15 mouse cellular contexts compared by ENCODE assay signal in genomic region chr1:162155546-162155945, GRCm38 (mm10).
"Had no signal": no experiment of that assay in that cellular context is flagged by ENCODE, and none has a peak within 500 bp of the region (broad histone marks: within the 10 kb centered on the region; RNA-seq: fewer than 3 reads in every experiment).

No protein-coding gene starts in this region.

- H3K9ac ChIP-seq: neural tube, embryonic 15.5 days; stomach, embryonic 15.5 days had no signal

- H3K4me2 ChIP-seq: neural tube, embryonic 15.5 days; stomach, embryonic 15.5 days had no signal

- H3K9me3 ChIP-seq: neural tube, embryonic 15.5 days; stomach, embryonic 15.5 days had no signal

- H3K4me1 ChIP-seq: neural tube, embryonic 15.5 days; stomach, embryonic 15.5 days had no signal

- H3K4me3 ChIP-seq: neural tube, embryonic 15.5 days; stomach, embryonic 15.5 days had no signal

- H3K36me3 ChIP-seq: neural tube, embryonic 15.5 days; stomach, embryonic 15.5 days had no signal

- H3K27me3 ChIP-seq: neural tube, embryonic 15.5 days; stomach, embryonic 15.5 days had no signal

- H3K27ac ChIP-seq: neural tube, embryonic 15.5 days; stomach, embryonic 15.5 days; stomach, postnatal 0 days had no signal

- DNase-seq: retina, postnatal 1 day; right cerebral cortex, adult 18-20 months; right cerebral cortex, postnatal 14 days; right cerebral cortex, postnatal 25 days; right cerebral cortex, postnatal 4 days; spleen, adult 18-20 months; thymus, adult 18-20 months; thymus, adult 2 months; thymus, postnatal 14 days; thymus, postnatal 25 days; thymus, postnatal 36 days; thymus, postnatal 4 days had no signal
